Mouse (Mus musculus): ENCODE measurements around the gene Rab3a. TPM values are rescaled to one million over a fixed set of nuclear protein-coding genes. Genes with fewer than 3 reads are reported as not detected.

Gene Rab3a
- polyA plus RNA-seq, 2 experiments = 1.6 to 2.7 TPM

- H3K36me3 ChIP-seq (replicated peaks; ENCODE audit: control insufficient read depth, insufficient read depth, low read depth) = no peaks in the 10 kb centered on the region
- ATAC-seq (ENCODE audit: insufficient read depth) = no peak
These were observed 8.7 kb upstream of the Rab3a start for GRCm38 (mm10) chr8:70745691-70746220.

DNA sequence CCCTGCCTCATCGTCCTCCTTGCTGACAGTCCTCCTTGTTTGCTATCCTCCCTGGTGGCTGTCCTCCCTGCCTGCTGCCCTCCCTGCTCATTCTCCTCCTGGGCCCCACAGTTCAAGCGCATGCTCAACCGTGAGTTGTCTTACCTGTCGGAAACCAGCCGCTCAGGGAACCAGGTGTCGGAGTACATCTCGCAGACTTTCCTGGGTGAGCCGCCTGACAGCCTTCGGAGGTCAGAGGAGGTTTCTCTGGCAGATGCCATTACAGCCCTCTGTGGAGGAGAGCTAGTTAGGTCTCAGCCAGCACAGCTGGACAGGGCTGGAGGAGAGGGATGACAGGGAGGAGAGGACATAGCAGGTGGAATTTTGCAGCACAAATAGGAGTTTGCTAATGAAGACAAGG lies 7.8 kb upstream of the Rab3a start:
- WGBS (ENCODE audit: insufficient replicate concordance) = 69% methylated on average over 9 of the region's 9 CpGs
- Histone ChIP-seq H3K9ac (replicated peaks) (no peak overlapping the region), H3K4me3 (ENCODE audit: insufficient read depth in 1 of 2, low read depth in 2 of 2, low read length in 2 of 2) (no peak overlapping the region), H3K4me2 (ENCODE audit: low read depth) (no peak overlapping the region), H3K4me1 (replicated peaks; ENCODE audit: control insufficient read depth in 2 of 2, insufficient read depth in 2 of 2, low read length in 1 of 2) (no peaks in the 10 kb centered on the region; a peak in 1 of 4 replicates), H3K9me3 (ENCODE audit: control insufficient read depth, low read length) (no peaks in the 10 kb centered on the region), H3K27ac (no peak overlapping the region), H3K36me3 (replicated peaks; ENCODE audit: control insufficient read depth, insufficient read depth, low read depth) (no peaks in the 10 kb centered on the region), H3K27me3 (ENCODE audit: control insufficient read depth, insufficient read depth, low read length) (peaks cover 54% of the 10 kb centered on the region)
- TF ChIP-seq CTCF (IDR thresholded peaks at IDR 0.05; ENCODE audit: low read depth) = no peak
- TF ChIP-seq EP300 (IDR thresholded peaks at IDR 0.05; ENCODE audit: low read depth) = no peak
- DNase-seq (ENCODE audit: low read depth in 3 of 3, low spot score in 3 of 3) (no peak), ATAC-seq (ENCODE audit: insufficient read depth) (no peak)

More at GRCm38 (mm10) chr8:70745691-70746220, 8.7 kb upstream of the Rab3a start:
- Histone ChIP-seq H3K9ac (replicated peaks) (no peak overlapping the region), H3K9me3 (ENCODE audit: control insufficient read depth, low read length) (no peaks in the 10 kb centered on the region), H3K4me2 (ENCODE audit: low read depth) (no peak overlapping the region), H3K27me3 (ENCODE audit: control insufficient read depth, insufficient read depth, low read length) (peaks cover 56% of the 10 kb centered on the region), H3K4me1 (replicated peaks; ENCODE audit: control insufficient read depth in 2 of 2, insufficient read depth in 2 of 2, low read length in 1 of 2) (no peaks in the 10 kb centered on the region; a peak in 1 of 4 replicates), H3K4me3 (ENCODE audit: insufficient read depth in 1 of 2, low read depth in 2 of 2, low read length in 2 of 2) (no peak overlapping the region), H3K27ac (no peak overlapping the region)
- 49% methylated on average over 19 of the region's 19 CpGs for WGBS (ENCODE audit: insufficient replicate concordance)
- TF ChIP-seq CTCF (IDR thresholded peaks at IDR 0.05; ENCODE audit: low read depth) = no peak
- no peak for TF ChIP-seq EP300 (IDR thresholded peaks at IDR 0.05; ENCODE audit: low read depth)
- no peak for DNase-seq (ENCODE audit: low read depth in 3 of 3, low spot score in 3 of 3)

GRCm38 (mm10) chr8:70747211-70747890 lies 7.1 kb upstream of the Rab3a start:
- H3K27me3 ChIP-seq (ENCODE audit: control insufficient read depth, insufficient read depth, low read length) = peaks cover 47% of the 10 kb centered on the region
- no peaks in the 10 kb centered on the region for H3K36me3 ChIP-seq (replicated peaks; ENCODE audit: control insufficient read depth, insufficient read depth, low read depth)
- no peaks in the 10 kb centered on the region for H3K9me3 ChIP-seq (ENCODE audit: control insufficient read depth, low read length)
- H3K4me3 ChIP-seq (ENCODE audit: insufficient read depth in 1 of 2, low read depth in 2 of 2, low read length in 2 of 2) = no peak overlapping the region
- TF ChIP-seq CTCF (IDR thresholded peaks at IDR 0.05; ENCODE audit: low read depth) (no peak), EP300 (IDR thresholded peaks at IDR 0.05; ENCODE audit: low read depth) (no peak)
- H3K4me2 ChIP-seq (ENCODE audit: low read depth) = no peak overlapping the region
- 73% methylated on average over 18 of the region's 18 CpGs for WGBS (ENCODE audit: insufficient replicate concordance)
- DNase-seq (ENCODE audit: low read depth in 3 of 3, low spot score in 3 of 3) = no peak
- H3K4me1 ChIP-seq (replicated peaks; ENCODE audit: control insufficient read depth in 2 of 2, insufficient read depth in 2 of 2, low read length in 1 of 2) = no peaks in the 10 kb centered on the region; a peak in 1 of 4 replicates
- ATAC-seq (ENCODE audit: insufficient read depth) = no peak
- H3K27ac ChIP-seq = no peak overlapping the region
- H3K9ac ChIP-seq (replicated peaks) = no peak overlapping the region

DNA sequence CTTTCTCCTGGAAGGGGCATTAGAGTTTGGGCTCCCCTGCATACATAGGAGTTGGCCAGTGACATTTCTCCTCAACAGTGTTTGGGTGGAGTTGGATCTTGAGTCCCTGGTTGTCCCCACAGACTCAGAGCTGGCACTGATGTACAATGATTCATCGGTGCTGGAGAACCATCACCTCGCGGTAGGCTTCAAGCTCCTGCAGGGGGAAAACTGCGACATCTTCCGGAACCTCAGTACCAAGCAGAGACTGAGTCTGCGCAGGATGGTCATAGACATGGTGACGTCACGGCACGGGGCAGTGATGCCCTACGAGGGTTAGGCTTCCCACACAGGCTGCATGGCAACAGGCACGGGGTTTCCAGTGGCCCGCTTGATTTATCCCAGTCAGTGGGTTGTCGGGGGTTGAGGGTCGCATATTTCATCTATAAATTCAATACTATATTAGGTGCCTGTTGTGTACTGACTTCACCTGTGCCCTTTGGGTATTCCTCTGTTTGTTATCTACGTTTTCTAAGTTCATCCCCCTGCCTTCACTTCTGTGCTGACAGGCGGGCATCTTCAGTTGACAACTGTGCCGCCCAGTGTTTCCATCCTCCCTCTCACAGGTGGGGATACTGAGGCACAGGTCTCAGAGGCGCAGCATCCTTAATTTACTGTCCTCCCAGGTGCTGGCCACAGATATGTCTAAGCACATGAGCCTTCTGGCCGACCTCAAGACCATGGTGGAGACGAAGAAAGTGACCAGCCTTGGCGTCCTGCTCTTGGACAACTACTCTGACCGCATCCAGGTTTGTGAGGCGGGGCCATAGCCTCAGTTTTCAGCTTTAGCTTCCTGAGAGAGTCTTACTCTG lies 6.0 kb upstream of the Rab3a start:
- Histone ChIP-seq H3K36me3 (replicated peaks; ENCODE audit: control insufficient read depth, insufficient read depth, low read depth) (no peaks in the 10 kb centered on the region), H3K4me2 (ENCODE audit: low read depth) (no peak overlapping the region), H3K27me3 (ENCODE audit: control insufficient read depth, insufficient read depth, low read length) (peaks cover 36% of the 10 kb centered on the region), H3K4me1 (replicated peaks; ENCODE audit: control insufficient read depth in 2 of 2, insufficient read depth in 2 of 2, low read length in 1 of 2) (peaks cover 3 to 7% of the 10 kb centered on the region in 2 experiments; a peak in 3 of 4 replicates), H3K9me3 (ENCODE audit: control insufficient read depth, low read length) (no peaks in the 10 kb centered on the region), H3K9ac (replicated peaks) (no peak overlapping the region), H3K27ac (no peak overlapping the region), H3K4me3 (ENCODE audit: insufficient read depth in 1 of 2, low read depth in 2 of 2, low read length in 2 of 2) (no peak overlapping the region)
- WGBS (ENCODE audit: insufficient replicate concordance) = 61% methylated on average over 23 of the region's 23 CpGs
- DNase-seq (ENCODE audit: low read depth in 3 of 3, low spot score in 3 of 3) = no peak
- ATAC-seq (ENCODE audit: insufficient read depth) = no peak
- no peak for TF ChIP-seq CTCF (IDR thresholded peaks at IDR 0.05; ENCODE audit: low read depth)
- no peak for TF ChIP-seq EP300 (IDR thresholded peaks at IDR 0.05; ENCODE audit: low read depth)
